Mouse (Mus musculus) adrenal gland (tissue): ENCODE results near the gene Dnajc1.

Experiments used
- intact Hi-C: fragments of 180-260 bp; cut with DNase I; formaldehyde crosslinking; loops from one replicate; pipeline ENCODE4 v1.15.1; 2025

The Dnajc1 gene

DNA sequence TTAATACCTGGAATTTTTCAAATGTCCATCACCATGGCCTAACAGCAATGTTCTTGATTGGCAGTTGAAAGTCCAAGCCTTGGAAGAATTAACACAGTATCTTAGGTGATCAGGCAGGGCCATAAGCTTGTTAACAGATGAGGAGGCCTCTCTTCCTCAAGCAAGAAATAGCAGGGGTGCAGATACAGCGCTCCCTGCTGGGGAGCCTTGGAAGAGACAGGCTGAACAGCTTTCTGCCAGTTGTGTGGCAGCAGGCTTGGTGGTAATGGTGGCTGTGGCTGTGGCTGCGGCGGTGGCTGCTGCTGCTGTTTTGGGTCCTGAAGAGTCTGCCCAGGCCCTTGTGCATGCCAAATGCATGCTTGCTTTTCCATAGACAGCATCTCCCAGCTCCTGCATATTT, 187.5 kb downstream of the Dnajc1 start:
- intact Hi-C loops: loop anchor here (5.0 kb wide), 2 partner anchors 178 to 1072 kb away; no protein-coding TSS in a partner anchor

DNA sequence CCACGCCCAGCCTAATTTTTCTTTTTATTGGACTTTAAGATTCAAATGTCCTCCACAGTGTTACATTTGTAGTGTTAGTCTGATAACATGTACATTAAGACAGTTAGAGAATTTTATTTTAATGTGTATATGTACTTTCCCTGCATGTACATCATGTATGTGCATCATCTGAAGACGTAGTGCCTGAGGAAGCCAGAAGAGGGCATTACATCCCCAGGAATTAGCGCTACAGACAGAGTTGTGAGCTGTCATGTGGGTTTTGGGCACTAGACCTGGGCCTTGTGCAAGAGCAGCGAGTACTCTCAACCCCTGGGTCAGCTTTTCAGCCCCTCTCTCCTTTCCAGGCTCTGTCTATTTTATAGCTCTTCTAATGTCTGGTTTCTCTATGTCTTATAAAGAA, 189.7 kb downstream of the Dnajc1 start:
- intact Hi-C loops: no loop called here

DNA sequence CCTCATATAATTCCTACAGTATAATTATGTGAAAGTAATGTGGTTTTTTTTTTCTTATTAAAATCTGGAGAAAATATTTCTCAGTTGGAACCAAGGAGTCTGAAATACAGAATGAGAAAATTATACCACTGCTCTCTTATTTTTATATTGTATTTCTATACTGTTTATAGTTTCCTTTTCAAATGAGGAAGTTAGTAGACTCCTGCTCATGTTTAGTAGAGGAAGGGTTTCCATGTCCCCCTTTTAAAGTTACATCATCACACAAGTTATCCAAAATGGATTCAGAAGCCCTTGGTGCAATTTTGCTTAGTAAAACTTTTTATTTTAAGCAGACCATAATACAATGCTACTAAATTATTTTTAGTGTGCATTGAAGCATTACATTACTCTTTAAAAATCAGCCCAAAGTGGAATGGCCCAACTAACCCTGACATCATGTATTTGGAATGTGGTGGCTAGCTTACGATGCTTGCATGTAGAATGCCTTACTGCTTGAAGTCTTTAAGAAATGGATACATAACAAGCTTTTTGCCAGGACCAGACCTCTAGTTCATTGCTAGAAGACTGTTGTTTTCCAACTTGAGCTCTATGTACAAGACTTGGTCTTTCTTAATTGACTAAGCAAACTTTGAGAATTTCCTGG, 190.7 kb downstream of the Dnajc1 start:
- intact Hi-C loops: no loop called here

DNA sequence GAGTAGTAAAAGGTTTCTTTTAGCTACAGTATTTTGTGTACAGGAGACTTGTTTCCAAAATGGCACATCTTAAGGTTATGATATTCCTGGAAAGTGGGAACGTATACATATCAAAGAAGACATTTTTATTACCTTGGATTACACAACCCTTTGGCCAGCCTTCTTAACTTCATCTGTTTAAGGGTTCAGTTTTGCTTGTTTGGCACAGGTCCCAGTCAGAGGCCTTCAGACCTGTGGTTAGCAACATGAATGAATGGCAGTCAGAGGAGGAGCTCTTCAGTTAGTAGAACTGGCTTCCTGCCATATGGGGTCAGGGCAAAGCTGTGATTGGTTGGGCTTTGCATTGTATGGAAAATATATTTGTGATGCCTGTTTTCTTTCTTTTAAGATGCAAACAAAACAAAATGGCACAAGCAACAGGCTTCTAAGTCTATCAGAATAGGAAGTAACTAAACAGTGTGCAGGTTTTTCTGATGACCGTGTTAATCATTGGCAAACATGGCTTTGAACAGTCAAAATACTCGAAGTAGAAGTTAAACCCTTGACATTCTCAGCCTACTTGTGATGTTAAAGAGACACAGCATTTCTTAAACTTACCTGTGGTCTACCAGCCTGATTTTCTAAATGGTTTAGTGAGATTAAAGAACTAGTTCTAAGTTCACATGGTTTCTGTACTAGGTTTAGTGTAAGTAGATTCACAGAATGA, 196.8 kb downstream of the Dnajc1 start:
- intact Hi-C loops: no loop called here

DNA sequence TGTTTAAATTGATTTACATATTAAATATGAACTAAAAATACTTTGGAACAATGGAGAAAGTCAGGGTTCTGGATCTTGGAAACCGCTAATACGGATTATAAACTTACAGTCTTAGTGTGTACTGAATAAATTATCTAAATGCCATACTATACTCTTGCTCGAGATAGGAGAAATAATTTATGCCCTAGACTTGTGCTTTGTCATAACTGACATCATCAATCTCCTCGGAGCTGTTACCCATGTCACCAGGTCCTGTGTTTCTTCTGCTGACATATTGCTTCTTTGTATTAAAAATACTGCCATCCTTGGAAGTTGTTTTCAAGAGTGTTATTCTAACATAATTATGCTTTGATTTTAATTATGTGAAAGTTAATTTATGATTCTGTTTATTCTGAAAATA, 197.3 kb downstream of the Dnajc1 start:
- intact Hi-C loops: no loop called here

DNA sequence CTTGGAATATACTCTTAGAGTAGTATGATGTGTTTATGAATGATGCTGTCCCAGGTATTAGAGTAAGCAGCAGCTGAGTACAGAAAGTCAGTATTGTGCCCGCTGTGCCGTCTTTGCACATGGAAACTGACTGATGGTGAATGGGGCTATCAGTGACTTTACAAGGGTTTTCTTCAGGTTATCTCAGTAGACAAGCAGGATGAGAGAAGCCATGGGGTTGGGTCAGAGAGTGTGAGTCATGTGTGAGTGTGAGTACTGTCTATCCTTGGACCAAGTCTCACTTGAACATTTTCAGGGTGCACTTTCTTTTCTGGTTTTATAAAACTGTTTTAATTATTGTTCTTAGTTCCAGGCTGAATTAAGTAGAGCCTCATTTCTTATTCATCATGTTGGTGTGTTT, 204.3 kb downstream of the Dnajc1 start:
- intact Hi-C loops: no loop called here

DNA sequence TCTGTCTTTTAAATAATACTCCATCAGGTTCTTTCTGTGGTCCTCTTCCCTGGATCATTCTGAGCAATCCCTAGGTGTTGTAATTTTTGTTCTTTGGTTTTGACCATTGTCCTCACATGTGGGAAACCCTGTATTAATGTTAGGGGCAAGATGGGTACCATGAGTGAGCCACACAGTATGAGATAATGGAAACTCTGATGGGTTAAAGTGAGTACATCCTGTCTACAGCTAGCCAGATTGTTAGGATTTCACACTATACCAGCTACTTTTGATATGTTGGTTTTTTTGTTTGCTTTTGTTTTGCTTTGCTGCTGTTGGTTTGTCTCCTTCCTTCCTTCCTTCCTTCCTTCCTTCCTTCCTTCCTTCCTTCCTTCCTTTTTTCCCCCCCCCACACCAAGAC, 209.6 kb downstream of the Dnajc1 start:
- intact Hi-C loops: no loop called here

DNA sequence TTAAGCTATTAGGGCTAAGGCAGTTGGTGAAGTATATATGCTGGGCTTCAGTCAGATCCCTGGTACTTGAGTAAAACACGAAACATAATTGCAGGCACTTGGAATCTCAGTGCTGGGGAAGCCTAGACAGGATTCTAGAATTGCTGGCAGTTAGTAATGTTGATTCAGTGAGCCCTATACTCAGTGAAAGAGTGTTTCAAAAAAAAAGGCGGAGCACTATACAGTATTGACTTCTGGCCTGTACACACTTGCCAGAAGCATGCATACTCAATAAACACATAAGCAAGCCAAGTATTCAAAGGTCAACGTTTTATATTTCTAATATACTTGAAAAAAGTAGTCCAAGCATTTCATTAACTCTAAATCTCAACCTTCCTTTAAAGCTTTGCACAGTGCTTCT, 211.0 kb downstream of the Dnajc1 start:
- intact Hi-C loops: no loop called here

DNA sequence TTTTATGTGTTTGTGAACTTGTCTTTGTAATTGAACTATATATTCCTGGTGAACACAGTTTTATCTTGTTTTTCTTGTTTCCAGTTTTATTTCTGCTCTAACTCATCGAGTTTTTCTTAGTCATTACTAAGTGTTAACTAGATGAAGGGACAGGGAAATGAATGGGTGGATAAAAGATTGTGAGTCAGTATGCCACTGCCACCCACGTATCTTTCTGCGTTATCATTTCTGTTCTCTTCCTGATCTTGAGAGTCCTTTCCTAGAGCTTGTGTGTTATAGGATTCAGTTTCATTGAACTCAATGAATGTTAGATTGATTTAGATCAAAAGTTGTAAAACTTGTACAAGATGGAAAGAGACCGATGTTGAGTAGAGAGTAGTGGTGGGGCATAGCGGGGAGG, 212.3 kb downstream of the Dnajc1 start:
- intact Hi-C loops: no loop called here

DNA sequence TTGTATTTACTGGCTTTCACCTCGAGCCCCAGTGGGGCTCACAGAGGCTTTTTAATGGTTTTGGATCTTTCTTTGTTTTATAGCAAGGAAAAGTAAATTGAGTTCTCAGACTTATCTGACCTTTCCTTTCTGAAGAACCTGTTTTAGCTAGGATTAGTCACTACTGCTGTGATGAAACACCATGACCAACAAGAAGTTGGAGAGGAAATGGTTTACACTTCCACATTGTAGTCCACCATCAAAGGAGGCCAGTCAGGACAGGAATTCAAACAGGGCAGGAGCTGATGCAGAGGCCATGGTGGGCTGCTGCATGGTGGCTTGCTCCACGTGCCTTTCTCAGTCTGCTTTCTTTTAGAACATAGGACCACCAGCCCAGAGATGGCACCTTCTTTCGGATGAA, 216.4 kb downstream of the Dnajc1 start:
- intact Hi-C loops: no loop called here

DNA sequence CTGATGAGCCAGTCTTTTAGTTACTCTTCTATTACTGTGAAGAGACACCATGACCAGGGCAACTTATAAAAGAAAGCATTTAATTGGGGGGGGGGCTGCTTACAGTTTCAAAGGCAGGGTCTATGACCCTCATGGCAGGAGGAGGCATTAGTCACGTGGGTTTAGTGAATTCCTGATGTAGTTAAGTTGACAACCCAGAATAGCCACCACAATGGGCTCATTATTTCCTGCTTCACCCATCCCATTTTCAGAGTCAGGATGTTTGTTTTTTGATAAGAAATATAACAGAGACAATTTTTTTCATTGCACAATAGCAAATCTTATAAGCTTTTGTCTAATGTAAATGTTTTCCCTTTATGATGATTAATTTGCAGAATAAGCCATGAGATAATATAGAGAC, 217.4 kb downstream of the Dnajc1 start:
- intact Hi-C loops: no loop called here

DNA sequence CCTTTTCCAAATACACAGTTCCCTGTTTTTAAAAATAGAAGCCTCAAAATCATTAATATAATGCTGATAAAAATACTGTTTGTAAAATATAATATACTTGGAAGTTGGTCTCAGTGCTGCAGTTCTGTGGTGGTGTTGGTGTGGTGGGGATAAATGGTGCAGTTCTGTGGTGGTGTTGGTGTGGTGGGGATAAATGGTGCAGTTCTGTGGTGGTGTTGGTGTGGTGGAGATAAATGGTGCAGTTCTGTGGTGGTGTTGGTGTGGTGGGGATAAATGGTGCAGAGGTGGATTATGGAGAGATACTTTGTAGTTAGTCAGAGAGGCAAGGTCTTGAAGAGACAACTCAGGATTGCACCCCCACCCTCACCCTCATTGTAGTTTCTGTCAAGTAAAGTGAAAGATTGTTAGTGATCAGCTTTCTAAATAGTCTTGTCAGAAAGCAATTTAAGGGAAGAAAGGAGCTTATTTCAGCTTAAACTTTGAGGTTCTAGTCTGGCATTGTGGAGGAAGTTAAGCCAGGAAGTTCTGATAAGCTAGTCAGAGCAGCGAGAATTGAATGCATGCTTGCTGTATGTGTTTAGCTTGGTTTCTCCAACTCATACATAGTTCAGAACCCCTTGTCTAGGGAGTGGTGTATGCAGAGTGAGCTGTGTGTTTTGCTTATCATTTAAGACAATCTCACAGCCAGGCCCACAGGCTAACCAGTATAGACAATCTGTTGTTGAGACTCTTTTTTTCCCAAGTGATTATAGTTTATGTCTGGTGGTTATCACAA, 223.3 kb downstream of the Dnajc1 start:
- intact Hi-C loops: no loop called here

DNA sequence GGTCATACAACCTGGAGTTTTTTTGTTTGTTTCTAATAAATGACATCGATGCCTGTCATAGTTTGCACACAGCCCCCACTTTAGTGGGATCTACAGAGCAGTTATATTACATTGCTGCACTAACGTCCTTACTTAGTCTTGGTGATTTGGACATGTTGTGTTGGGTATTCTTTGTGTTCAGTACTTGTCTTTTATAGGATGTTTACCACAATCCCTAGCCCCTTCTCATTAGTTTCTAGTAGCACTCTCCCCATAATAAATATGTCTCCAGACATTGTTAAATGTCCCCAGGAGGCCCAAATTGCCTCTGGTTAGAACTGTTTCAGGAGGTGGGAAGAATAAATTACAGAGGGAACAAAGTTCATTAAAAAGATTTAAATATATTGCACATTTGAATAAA, 227.1 kb downstream of the Dnajc1 start:
- intact Hi-C loops: no loop called here

DNA sequence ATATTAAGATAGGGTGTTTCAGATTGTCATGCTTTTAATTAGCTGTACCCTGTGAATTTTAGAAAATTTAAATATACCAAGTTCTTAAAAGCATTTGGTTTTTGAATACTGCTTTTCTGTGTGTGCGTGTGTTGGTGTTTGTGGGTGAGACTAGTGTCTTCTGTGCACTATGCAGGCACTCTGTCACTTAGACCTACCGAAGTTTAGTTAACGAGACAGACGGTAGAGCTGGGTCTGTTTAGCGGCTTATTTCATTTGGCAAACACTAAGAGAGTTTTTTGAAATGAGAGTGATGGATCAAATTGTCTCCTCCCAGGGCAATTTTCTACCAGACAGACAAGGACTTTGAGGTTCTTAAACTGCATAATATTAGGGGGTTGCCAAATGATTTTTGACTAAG, 231.6 kb downstream of the Dnajc1 start:
- intact Hi-C loops: no loop called here

DNA sequence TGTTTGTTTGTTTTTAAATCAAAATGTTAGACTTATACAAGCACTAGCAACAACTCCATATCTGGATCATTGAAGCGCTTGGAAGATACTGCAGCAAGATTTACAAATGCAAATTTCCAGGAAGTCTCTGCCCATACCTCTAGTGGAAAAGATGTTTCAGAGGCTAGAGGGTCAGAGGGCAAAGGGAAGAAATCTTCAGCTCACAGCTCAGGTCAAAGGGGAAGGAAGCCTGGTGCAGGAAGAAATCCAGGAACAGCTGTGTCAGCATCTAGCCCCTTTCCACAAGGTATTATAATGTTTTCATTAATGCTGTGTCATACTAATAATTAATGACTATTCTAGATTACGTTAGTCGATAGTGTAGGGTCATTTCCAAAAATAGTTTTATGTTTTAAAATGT, 233.2 kb downstream of the Dnajc1 start:
- intact Hi-C loops: no loop called here

DNA sequence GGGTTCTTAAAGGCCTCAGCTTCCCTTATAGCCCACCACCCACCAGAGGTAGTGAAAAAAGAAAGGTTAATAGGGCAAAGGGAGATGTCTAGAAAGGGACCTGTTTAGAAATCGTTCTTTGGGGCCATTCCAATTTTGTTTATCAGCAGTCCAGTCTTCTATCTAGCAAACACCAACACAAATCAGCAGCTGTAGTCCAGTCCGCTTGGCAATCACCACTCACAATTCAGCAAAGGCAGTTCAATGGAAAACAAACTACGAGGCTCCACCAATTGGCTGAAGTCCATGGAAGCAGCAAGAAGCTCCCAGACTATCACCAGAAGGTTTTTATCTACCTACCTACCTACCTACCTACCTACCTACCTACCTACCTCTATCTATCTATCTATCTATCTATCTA, 236.5 kb downstream of the Dnajc1 start:
- intact Hi-C loops: no loop called here
